Mouse (Mus musculus): Measurements from ENCODE around the gene Zfp786. TPM values are rescaled to one million over a fixed set of nuclear protein-coding genes. Genes with fewer than 3 reads are reported as not detected.

The Zfp786 gene
- 0.17 and 0.45 TPM in 2 replicates for polyA plus RNA-seq (2012)

GRCm38 (mm10) chr6:47830104-47831078 is at the start of gene Zfp786:
TSS of gene Zfp786 (minus strand) at chr6:47830867.

GRCm38 (mm10) chr6:47877058-47877457 is 46.4 kb upstream of the Zfp786 start, which contains the start of gene Zfp282:
TSS of gene Zfp282 (plus strand) at chr6:47877204.

GRCm38 (mm10) chr6:47835482-47835983 is 4.9 kb upstream of the Zfp786 start, which contains the start of gene Zfp398:
TSS of gene Zfp398 (plus strand) at chr6:47835661.

GRCm38 (mm10) chr6:47813257-47813878 is 17.3 kb downstream of the Zfp786 start, which contains the start of gene Pdia4:
TSS of gene Pdia4 (minus strand) at chr6:47813430.

Other genes with a start within 250 kb of the Zfp786 start
- 34.4 and 46.0 TPM in 2 replicates for gene Ezh2, start 235.5 kb downstream of the Zfp786 start, polyA plus RNA-seq (2012)
- gene Pdia4, start 17.4 kb downstream of the Zfp786 start, polyA plus RNA-seq (2012), result 16.3 and 22.2 TPM in 2 replicates
- 6.6 TPM in 2 replicates for gene Zfp398, start 4.8 kb upstream of the Zfp786 start, polyA plus RNA-seq (2012)
- 21.3 and 22.2 TPM in 2 replicates for gene Zfp282, start 46.3 kb upstream of the Zfp786 start, polyA plus RNA-seq (2012)
- gene Zfp212, start 89.6 kb upstream of the Zfp786 start, polyA plus RNA-seq (2012), result 23.8 and 32.4 TPM in 2 replicates
- 13.3 and 18.9 TPM in 2 replicates for gene Zfp956, start 122.5 kb upstream of the Zfp786 start, polyA plus RNA-seq (2012)
- 55.2 and 61.1 TPM in 2 replicates for gene Zfp777, start 218.0 kb upstream of the Zfp786 start, polyA plus RNA-seq (2012)